Mouse (Mus musculus) hindbrain, embryonic 13.5 days (tissue): ENCODE measurements at regions not wholly inside any gene's neighbourhood (a gene's known extent, or its start where the extent isn't known, plus 50 kb on each side); places are given as distances from the start of the nearest gene placed in this dataset.

Experiments used
- ATAC-seq: fragments of 200-750 bp; cut with Nextera tagmentation; 2 replicates; pipeline ENCODE4 v1.8.0; 2017; ENCODE audit warnings: moderate TSS enrichment; ENCODE audit not compliant: low FRiP score
- H3K27ac ChIP-seq: fragments of 300-500 bp; sonication (generic); 2 replicates; pipeline ENCODE4 v1.5.1; 2015; ENCODE audit warnings: inconsistent platforms, mild to moderate bottlenecking, moderate library complexity
- H3K27me3 ChIP-seq: fragments of 300-500 bp; sonication (generic); 2 replicates; pipeline ENCODE4 v1.6.1; 2015; ENCODE audit warnings: mild to moderate bottlenecking, inconsistent platforms
- H3K36me3 ChIP-seq: fragments of 300-500 bp; sonication (generic); 2 replicates; pipeline ENCODE4 v1.6.1; 2015; ENCODE audit warnings: mild to moderate bottlenecking, inconsistent platforms
- H3K4me1 ChIP-seq: fragments of 300-500 bp; sonication (generic); replicated peaks from 2 replicates; pipeline ENCODE4 v1.6.1; 2015; ENCODE audit warnings: inconsistent platforms
- H3K4me2 ChIP-seq: fragments of 300-500 bp; sonication (generic); 2 replicates; pipeline ENCODE4 v1.6.1; 2015; ENCODE audit warnings: inconsistent platforms, mild to moderate bottlenecking, moderate library complexity
- H3K4me3 ChIP-seq: fragments of 300-500 bp; sonication (generic); 2 replicates; pipeline ENCODE4 v1.5.1; 2015; ENCODE audit warnings: mild to moderate bottlenecking, inconsistent platforms
- H3K9ac ChIP-seq: fragments of 300-500 bp; sonication (generic); 2 replicates; pipeline ENCODE4 v1.6.1; 2015; ENCODE audit warnings: mild to moderate bottlenecking, inconsistent platforms
- H3K9me3 ChIP-seq: fragments of 300-500 bp; sonication (generic); 2 replicates; pipeline ENCODE4 v1.6.1; 2016; ENCODE audit warnings: inconsistent platforms
- WGBS: fragments of 180-500 bp; shearing (Covaris S2); methylation state at CpG from one replicate; pipeline ENCODE4 v1.1.7; 2015; 5-methylcytosine and 5-hydroxymethylcytosine counted together

DNA sequence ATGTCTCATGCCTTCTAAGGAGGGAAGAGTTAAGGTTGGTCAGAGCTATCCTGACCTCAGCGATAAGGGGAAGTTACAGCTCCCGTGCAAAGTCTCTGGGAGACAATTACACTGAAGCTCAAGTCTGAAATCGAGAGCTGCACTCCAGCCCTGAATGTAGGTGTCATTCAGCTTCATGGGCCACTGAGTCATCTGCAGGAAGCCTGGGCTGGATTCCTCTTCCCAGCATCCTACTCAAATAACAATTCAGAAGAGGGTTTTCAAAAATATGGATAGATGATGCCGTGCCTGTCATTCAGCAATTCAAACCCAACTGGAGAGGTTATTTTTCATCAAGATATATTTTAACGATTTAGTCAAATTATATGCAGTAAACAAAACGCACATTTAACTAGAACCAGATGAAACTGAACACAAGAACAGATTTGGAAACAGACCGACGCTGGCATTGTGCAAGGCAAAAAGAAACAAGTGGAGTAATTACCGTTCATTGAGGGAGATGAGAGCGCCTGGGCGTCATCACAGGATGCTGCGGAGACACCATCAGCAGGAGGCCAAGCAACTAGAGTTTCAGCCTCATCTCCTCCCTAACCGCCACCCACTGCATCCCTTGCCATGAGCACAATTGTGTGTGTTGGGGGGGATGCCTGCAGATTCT is 57.8 kb upstream of the Cfap46 start:
- H3K36me3 ChIP-seq, result no peaks in the 10 kb centered on the region
- H3K27me3 ChIP-seq, result 0 out of 2 replicates have a peak, but pooled peaks cover 4% of the 10 kb centered on the region
- no peaks in the 10 kb centered on the region for H3K9me3 ChIP-seq
- H3K4me1 ChIP-seq, result no peaks in the 10 kb centered on the region
- ATAC-seq, result no peak
- 68% methylated on average over 13 of the region's 13 CpGs for WGBS
- H3K27ac ChIP-seq, result no peak overlapping the region
- no peak overlapping the region for H3K4me2 ChIP-seq
- H3K4me3 ChIP-seq, result no peak overlapping the region
- no peak overlapping the region for H3K9ac ChIP-seq

DNA sequence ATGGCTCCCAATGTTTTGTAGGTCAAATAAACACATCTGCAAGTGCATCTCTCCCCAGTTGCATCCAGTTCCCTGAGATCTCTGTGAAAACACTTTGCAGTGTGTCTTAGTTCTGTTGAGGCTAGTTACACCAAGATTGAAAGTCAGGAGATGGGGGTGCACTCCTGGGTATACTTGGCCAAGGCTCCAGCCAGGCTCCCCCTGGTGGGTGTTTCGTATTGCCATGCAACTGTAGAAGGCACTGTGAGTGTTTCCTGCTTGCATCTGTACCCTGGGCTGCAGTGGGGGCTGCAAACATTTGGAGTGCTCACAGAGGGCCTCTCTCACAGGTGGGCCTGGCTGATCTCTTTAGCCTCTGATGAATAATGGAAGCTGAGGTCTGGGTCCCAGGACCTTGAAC is 63.2 kb upstream of the Cfap46 start:
- H3K27me3 ChIP-seq, result no peaks in the 10 kb centered on the region
- no peaks in the 10 kb centered on the region for H3K36me3 ChIP-seq
- peak overlapping the region; percentile 76 for H3K27ac ChIP-seq
- no peak for ATAC-seq
- H3K4me1 ChIP-seq, result peaks cover 11% of the 10 kb centered on the region
- H3K9ac ChIP-seq, result no peak overlapping the region
- no peak overlapping the region for H3K4me2 ChIP-seq
- H3K9me3 ChIP-seq, result no peaks in the 10 kb centered on the region
- WGBS, result 39% methylated on average over 1 of the region's 1 CpGs
- H3K4me3 ChIP-seq, result no peak overlapping the region

DNA sequence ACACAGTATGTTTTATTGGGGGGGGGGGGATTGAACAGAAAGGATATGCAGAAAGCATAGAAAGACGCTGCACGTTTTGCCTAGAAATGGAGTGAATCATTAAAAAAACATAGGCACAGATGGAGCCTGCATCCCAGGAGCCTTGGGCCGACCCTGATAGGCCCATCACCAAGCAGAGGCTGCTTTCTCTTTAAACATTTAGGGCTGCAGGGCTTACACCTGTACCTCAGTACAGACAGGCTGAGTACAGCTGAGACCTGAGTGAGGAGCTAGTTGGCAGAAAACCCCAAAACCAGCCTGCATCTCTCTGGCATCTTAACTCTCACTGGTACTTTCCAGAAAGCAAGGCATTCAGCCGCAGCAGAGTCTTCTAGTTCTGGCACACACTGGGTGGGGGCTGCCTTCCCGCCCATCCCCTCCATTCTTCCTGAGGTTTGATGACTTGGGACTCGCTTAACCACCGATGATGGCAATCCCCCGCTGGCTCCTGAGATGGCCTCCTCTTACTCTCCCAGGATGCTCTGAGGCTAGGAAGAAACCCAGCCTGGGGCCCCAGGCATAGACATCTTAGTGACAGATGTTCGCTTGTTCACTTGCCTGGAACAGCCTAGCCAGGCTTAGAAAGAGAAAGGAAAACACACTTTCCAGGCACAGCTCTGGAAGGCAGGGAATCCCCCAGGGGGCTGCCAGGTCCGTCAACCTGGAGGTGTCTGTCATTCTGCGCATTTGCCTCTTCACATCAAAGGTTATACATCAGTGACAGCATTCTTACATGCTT is 63.9 kb upstream of the Cfap46 start:
- Histone ChIP-seq H3K4me1 (peaks cover 11% of the 10 kb centered on the region), H3K9me3 (no peaks in the 10 kb centered on the region), H3K36me3 (no peaks in the 10 kb centered on the region), H3K27me3 (no peaks in the 10 kb centered on the region), H3K4me2 (no peak overlapping the region), H3K4me3 (no peak overlapping the region), H3K9ac (no peak overlapping the region), H3K27ac (peak overlapping the region; percentile 76)
- ATAC-seq, result peak; percentile 82
- 50% methylated on average over 11 of the region's 11 CpGs for WGBS

DNA sequence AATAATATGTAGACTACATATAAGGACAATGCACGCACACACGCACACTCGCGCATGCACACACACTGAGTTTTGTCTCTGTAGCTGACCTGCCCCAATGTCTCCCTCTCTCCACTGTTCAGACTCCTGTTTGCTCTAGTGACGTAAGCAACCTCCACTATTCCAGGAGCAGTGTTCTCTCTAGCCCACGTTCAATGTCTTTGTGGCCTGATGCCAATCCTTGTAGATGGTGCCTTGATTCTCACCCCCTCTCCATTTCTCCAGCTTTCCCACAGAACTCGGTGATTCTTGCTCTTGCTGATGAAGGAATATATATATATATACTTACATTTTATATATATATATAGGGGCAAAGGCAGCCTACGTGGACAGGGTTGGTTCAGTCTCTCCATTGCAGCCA is 71.4 kb upstream of the Cfap46 start:
- no peak overlapping the region for H3K4me2 ChIP-seq
- H3K4me3 ChIP-seq, result no peak overlapping the region
- H3K4me1 ChIP-seq, result no peaks in the 10 kb centered on the region; the same call in 1 of the 2 replicates
- H3K36me3 ChIP-seq, result no peaks in the 10 kb centered on the region
- no peaks in the 10 kb centered on the region for H3K27me3 ChIP-seq
- WGBS, result 91% methylated on average over 8 of the region's 8 CpGs
- H3K9ac ChIP-seq, result no peak overlapping the region
- ATAC-seq, result no peak
- no peak overlapping the region for H3K27ac ChIP-seq
- no peaks in the 10 kb centered on the region for H3K9me3 ChIP-seq

DNA sequence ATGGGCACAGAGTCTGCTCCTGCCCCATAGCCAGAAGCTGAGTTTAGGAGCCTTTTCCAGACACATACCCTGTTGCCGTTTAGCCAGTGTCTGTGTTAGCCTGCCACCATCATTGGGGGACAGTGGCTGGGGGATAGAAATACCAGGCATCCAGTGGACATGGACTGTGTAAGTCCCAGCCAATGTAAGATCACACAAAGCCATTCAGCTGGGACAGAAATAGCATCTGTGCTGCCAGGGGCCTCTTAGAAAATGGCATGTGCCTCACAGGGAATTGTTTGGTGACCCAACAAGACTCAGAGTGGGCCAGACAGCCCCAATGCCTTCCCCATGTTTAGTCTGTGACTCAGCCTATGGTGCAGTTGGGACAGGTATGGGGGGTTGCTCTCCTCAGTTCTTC is 71.5 kb upstream of the Adgra1 start:
- H3K36me3 ChIP-seq, result no peaks in the 10 kb centered on the region
- 0 out of 2 replicates have a peak, but pooled peaks cover 7% of the 10 kb centered on the region for H3K4me1 ChIP-seq
- H3K27ac ChIP-seq, result no peak overlapping the region
- no peak overlapping the region for H3K9ac ChIP-seq
- H3K4me2 ChIP-seq, result no peak overlapping the region
- H3K9me3 ChIP-seq, result no peaks in the 10 kb centered on the region
- no peak for ATAC-seq
- H3K27me3 ChIP-seq, result no peaks in the 10 kb centered on the region; the same call in 1 of the 2 replicates
- WGBS, result 80% methylated on average over 1 of the region's 1 CpGs
- H3K4me3 ChIP-seq, result no peak overlapping the region

DNA sequence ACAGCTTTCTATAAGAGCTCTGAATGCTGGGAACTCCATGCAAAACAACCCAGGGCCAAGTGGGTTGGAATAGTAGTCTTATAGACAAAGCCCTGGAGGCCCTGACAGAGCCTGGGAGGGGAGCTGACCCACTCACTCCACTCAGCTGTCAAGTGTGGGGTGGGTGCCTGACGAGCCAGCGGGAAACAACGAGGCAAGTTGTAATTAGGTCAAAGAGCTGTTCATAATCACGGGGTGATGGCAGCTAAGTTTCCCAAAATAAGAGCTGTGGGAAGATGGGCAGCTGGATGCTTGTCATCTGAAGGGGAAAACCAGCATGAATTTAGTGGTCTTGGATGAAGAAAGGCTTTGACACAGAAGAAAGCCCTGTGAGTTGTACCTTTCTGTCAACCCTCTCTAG is 70.7 kb upstream of the Adgra1 start:
- no peaks in the 10 kb centered on the region for H3K9me3 ChIP-seq
- H3K4me2 ChIP-seq, result no peak overlapping the region
- H3K4me1 ChIP-seq, result 0 out of 2 replicates have a peak, but pooled peaks cover 7% of the 10 kb centered on the region
- H3K27ac ChIP-seq, result no peak overlapping the region
- no peak overlapping the region for H3K9ac ChIP-seq
- no peaks in the 10 kb centered on the region for H3K36me3 ChIP-seq
- no peaks in the 10 kb centered on the region; the same call in 1 of the 2 replicates for H3K27me3 ChIP-seq
- no peak for ATAC-seq
- 56% methylated on average over 4 of the region's 4 CpGs for WGBS
- no peak overlapping the region for H3K4me3 ChIP-seq

DNA sequence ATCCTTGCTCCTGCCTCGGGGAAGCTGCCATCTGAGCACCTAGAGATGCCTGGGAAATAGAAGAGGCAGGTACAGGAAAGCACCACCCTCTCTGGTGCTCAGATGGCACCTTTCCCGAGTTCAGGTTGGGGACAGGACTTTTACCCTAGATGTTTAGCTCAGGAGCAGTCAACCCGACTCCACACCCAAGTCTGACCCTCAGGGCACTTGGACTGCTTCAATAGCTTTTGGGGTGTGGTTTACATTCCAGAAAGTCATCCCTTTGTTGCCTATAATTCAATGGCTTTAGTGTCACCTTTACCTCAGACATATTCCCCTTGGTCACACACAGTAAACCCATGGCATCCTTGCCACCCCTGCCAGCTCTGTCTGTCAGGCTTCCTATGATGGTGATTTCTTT is 67.7 kb upstream of the Adgra1 start:
- no peak for ATAC-seq
- Histone ChIP-seq H3K27me3 (no peaks in the 10 kb centered on the region; the same call in 1 of the 2 replicates), H3K27ac (no peak overlapping the region), H3K9me3 (no peaks in the 10 kb centered on the region), H3K9ac (no peak overlapping the region), H3K4me1 (no peaks in the 10 kb centered on the region), H3K4me2 (no peak overlapping the region), H3K4me3 (no peak overlapping the region), H3K36me3 (no peaks in the 10 kb centered on the region)
- 59% methylated on average over 3 of the region's 3 CpGs for whole genome bisulfite sequencing

DNA sequence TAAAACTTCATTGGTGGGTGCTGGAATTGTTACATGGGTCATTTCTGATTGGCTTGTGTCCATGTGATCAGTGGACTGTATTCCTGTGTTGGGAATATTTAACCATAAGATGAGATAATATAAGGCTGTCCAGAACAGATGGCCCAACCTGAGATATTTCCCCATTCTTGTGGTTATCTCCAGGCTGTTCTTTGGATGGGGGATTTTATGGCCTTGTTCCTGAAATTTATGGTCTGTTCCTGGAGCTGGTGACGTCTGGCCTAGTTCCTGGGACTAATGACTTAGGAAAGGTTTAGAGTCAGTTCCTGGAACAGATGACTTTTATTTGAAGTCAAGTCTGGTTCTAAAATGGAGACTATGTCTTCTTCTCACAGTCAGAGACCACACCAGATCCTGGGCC is 64.8 kb upstream of the Adgra1 start:
- 81% methylated on average over 1 of the region's 1 CpGs for WGBS

DNA sequence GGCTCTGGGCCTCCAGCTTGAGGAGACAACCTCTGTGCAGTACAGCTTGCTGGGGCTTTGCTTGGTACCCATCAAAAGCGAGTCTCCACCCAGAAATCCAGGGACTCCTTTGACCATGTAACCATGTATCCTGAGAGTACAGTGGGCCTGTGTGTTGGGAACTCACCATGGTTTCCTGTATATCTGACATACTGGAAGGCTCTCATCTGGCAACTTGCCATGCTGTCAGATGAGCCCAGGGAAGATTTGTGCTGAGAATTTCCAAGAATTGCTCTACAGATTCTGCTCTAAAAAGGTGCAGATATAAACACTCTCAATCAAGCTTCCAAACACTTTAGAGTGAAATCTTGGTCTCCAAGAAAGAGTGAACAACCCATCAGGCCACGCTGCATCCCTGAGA is 56.7 kb upstream of the Adgra1 start:
- Histone ChIP-seq H3K9me3 (no peaks in the 10 kb centered on the region), H3K27ac (no peak overlapping the region), H3K4me2 (no peak overlapping the region), H3K4me3 (no peak overlapping the region), H3K36me3 (no peaks in the 10 kb centered on the region), H3K4me1 (peaks cover 16% of the 10 kb centered on the region), H3K9ac (no peak overlapping the region), H3K27me3 (no peaks in the 10 kb centered on the region)
- 83% methylated on average over 2 of the region's 2 CpGs for WGBS
- no peak for ATAC-seq

More for the DNA sequence above, 64.8 kb upstream of the Adgra1 start:
- Histone ChIP-seq H3K4me2 (no peak overlapping the region), H3K27ac (no peak overlapping the region), H3K27me3 (no peaks in the 10 kb centered on the region), H3K9ac (no peak overlapping the region), H3K4me3 (no peak overlapping the region), H3K9me3 (no peaks in the 10 kb centered on the region), H3K4me1 (peaks cover 12% of the 10 kb centered on the region; the same call in 1 of the 2 replicates), H3K36me3 (no peaks in the 10 kb centered on the region)
- no peak for ATAC-seq

DNA sequence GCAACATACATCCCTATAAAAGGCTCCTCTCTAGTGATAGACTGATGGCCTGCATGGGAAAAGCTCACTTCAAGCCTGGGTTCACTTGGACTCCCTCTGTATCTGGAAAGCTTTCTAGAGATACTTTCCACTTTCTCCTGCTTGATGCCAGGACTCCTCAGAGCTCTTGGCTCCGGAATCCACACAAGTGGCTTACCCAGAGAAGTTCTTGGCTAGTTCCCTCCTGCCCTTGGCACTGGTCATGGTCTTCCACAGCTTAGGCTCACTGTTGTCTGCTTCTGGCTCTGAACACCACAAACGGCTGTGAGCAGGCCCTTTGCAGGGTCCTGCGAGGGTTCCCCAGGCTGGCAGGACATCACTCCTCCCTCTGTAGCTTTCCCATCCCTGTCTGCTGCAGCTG is 54.1 kb upstream of the Adgra1 start:
- Histone ChIP-seq H3K27me3 (no peaks in the 10 kb centered on the region), H3K4me3 (no peak overlapping the region), H3K27ac (no peak overlapping the region), H3K9me3 (no peaks in the 10 kb centered on the region), H3K4me2 (no peak overlapping the region), H3K9ac (no peak overlapping the region), H3K4me1 (peaks cover 10% of the 10 kb centered on the region; the same call in 1 of the 2 replicates), H3K36me3 (no peaks in the 10 kb centered on the region)
- ATAC-seq, result no peak
- WGBS, result 94% methylated on average over 3 of the region's 3 CpGs

DNA sequence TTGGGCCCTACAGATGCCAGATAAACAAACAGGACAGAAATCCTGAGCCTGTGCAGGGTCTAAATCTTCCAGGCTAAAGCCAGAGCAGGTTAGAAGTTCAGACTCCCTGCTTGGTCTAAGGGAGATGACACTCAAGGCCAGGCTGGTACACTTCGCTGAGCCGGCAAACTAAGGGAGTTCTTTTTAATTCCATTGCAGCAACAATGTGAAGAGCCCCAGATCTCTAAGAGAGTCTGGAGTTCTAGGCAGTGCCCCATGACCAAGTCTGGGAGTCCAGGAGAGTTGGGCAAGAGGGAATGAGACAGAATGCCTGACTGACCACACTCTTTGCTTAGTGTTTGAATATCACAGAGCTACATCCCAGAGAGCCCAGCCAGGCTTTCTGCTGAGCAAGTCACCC is 52.5 kb upstream of the Adgra1 start:
- no peaks in the 10 kb centered on the region for H3K36me3 ChIP-seq
- no peaks in the 10 kb centered on the region for H3K27me3 ChIP-seq
- H3K4me2 ChIP-seq, result no peak overlapping the region
- H3K4me3 ChIP-seq, result no peak overlapping the region
- WGBS, result 93% methylated on average over 2 of the region's 2 CpGs
- no peak overlapping the region for H3K27ac ChIP-seq
- peaks cover 10% of the 10 kb centered on the region; the same call in 1 of the 2 replicates for H3K4me1 ChIP-seq
- no peak overlapping the region for H3K9ac ChIP-seq
- no peaks in the 10 kb centered on the region for H3K9me3 ChIP-seq
- no peak for ATAC-seq
